Mouse (Mus musculus): ENCODE measurements at regions not wholly inside any gene's neighbourhood (a gene's known extent, or its start where the extent isn't known, plus 50 kb on each side); places are given as distances from the start of the nearest gene placed in this dataset.

DNA sequence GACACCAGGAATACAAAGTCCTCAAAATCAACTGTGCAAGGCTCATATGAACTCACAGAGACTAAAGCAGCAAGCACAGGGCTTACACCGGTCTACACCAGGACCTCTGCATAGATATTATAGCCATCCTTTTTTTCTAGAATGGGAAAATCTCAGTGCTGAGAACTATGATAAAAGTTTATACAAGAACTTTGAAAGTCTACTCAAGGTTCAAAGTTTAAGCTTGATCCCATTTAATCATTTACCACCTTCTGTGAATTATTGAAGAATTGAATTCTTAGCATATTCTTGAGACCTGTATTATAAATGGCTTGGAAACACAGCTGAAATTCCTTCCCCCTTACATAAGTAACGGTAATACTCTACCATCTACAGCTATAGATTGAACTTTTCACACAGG, 902.1 kb upstream of the B3galt2 start:
- ChIA-PET CTCF (no interaction called here), POLR2A (no interaction called here)
- in situ Hi-C loops (cut with MboI; ENCODE audit: low pct_unique_long_range_greater_than_20kb): no loop called here
- peak; percentile 45 for ATAC-seq
- no peak for TF ChIP-seq CTCF (IDR thresholded peaks at IDR 0.05)
- DNase-seq (ENCODE audit: low read depth, low spot score): no peak
- no peaks in the 10 kb centered on the region for H3K27me3 ChIP-seq

DNA sequence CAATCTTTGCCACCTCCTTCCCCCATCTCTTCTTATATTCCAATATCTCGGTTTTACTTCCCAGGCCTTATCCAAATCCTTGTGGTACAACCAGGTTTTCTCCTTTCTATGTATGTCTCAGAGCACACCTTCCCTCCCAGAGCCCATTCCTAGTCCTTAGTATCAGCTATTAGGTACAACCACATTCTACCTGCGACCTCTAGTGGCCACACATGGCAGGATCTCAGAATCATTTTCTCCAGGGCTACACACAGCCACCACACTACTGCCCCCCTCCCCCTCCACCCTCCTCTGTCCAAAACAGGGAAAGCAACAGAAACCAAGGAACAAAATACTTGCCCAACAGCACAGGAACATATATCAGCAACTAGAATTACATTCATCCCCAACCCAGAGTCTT, 898.2 kb upstream of the B3galt2 start:
- TF ChIP-seq CTCF (IDR thresholded peaks at IDR 0.05): peak; percentile 73
- H3K27me3 ChIP-seq: no peaks in the 10 kb centered on the region
- in situ Hi-C loops (cut with MboI; ENCODE audit: low pct_unique_long_range_greater_than_20kb): loop anchor here (5.0 kb wide), 1 partner anchor 780 kb away; no protein-coding TSS in a partner anchor
- DNase-seq (ENCODE audit: low read depth, low spot score) (no peak), ATAC-seq (peak; percentile 85)
- ChIA-PET POLR2A (no interaction called here), CTCF (interaction anchor here (1.0 kb wide), 1 partner anchor 9 kb away, joined by 4 read pairs; no protein-coding TSS in a partner anchor)

DNA sequence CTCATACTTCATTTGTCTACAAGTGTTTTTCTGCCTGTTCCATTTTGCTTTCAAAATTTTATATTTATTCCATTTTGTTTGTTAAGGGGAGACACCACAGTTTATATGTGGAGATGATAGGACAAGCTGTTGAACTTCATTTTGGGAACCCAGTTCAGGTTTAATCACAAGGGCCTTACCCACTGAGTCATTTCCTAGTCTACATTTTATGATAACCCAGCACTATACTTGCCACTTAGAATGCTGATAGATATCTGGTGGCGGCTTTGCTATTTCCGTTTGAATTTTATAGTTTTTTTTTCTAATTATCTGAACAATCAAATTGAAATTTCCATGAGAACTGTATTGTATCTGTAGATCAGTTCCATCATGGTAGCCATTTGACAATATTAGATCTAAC, 869.5 kb upstream of the B3galt2 start:
- POLR2A ChIA-PET: no interaction called here

More for the DNA sequence above, 869.5 kb upstream of the B3galt2 start:
- in situ Hi-C loops (cut with MboI; ENCODE audit: low pct_unique_long_range_greater_than_20kb): no loop called here
- no peak for DNase-seq (ENCODE audit: low read depth, low spot score)
- no peak for TF ChIP-seq CTCF (IDR thresholded peaks at IDR 0.05)
- no peak for ATAC-seq
- CTCF ChIA-PET: no interaction called here
- no peaks in the 10 kb centered on the region for H3K27me3 ChIP-seq

Measured in Patski (cell line).